Mouse (Mus musculus): ENCODE results near the gene Grpr. TPM values are rescaled to one million over a fixed set of nuclear protein-coding genes. Genes with fewer than 3 reads are reported as not detected.

Gene Grpr
- polyA plus RNA-seq, 1 experiment from 2014 or later, result 0.13 TPM

Other genes with a start within 250 kb of the Grpr start
- gene Rnf138rt1, start 211.7 kb upstream of the Grpr start, polyA plus RNA-seq (2014; fragmentation: Nextera tagmentation; extraction: Ambion mirVana), result not detected in 2 replicates

Data from limb, embryonic 11.5 days (tissue).